Mouse (Mus musculus) heart, postnatal 10 days (tissue): Measurements from ENCODE around the gene Rdm1. TPM values are rescaled to one million over a fixed set of nuclear protein-coding genes. Genes with fewer than 3 reads are reported as not detected.
"Not testable (repeated sequence)": the region's sequence is repeated elsewhere in the genome, so short reads cannot be mapped to it uniquely, and the experiment has no call there.

Experiments
- DNase-seq, 2 experiments: peaks; one replicate each; pipeline ENCODE4 v3.0.0; 2021
- intact Hi-C: fragments of 180-260 bp; cut with DNase I; formaldehyde crosslinking; loops from one replicate; pipeline ENCODE4 v1.15.1; 2025
- total RNA-seq, 2 experiments: library from RNA; stranded (reverse); gene quantifications; 2 replicates each; pipeline ENCODE4 v1.2.3; 2021

Rdm1 gene
- total RNA-seq, 2 experiments from 2014 or later: 34.4 to 36.9 TPM

DNA sequence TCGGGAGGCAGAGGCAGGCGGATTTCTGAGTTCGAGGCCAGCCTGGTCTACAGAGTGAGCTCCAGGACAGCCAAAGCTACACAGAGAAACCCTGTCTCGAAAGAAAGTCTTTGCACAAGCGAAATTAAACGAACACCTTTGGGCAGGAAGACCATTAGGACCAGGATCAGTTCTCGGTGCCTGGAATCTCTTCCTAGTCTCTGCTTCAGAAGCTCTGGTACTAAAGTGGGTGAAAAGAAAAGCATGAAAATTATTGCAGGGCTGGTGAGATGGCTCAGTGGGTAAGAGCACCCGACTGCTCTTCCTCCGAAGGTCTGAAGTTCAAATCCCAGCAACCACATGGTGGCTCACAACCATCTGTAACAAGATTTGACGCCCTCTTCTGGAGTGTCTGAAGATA, 20.1 kb downstream of the Rdm1 start:
- intact Hi-C loops, DNase-seq: not testable (repeated sequence)

DNA sequence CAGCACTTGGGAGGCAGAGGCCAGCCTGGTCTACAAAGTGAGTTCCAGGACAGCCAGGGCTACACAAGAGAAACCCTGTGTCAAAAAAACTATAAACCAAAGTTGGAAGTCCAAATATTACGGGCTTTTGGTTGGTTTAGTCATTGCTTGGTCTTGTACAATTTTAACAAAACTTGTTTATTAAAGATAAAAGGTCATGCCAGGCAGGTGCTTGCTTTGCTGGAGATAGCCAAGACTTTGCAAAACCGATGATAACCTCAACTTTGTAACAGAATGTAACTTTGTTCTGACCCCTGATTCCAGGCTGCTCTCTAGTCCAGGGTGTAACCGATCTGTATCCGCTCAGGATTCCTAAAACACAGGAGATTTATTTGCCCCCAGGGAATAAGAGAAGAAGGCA, 29.4 kb downstream of the Rdm1 start:
- intact Hi-C loops: no loop called here
- no peak for DNase-seq

DNA sequence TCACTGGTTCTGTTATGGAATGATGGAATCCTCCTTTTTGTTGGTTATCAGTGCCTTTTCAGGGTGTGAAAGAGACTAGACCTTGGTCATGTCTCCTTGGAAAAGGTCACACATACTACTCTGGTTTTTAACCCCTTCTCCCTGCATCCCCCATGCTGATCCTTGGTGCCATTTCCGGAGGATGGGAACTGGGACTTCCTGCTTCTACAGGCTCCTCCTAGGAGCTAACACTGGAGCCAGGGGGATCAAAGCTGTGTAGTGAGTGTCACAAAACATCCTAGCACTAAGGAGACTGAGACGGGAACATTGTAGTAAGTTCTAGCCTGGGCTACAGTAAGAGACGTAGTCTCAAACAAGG, 30.5 kb downstream of the Rdm1 start:
- intact Hi-C loops: no loop called here
- no peak for DNase-seq

DNA sequence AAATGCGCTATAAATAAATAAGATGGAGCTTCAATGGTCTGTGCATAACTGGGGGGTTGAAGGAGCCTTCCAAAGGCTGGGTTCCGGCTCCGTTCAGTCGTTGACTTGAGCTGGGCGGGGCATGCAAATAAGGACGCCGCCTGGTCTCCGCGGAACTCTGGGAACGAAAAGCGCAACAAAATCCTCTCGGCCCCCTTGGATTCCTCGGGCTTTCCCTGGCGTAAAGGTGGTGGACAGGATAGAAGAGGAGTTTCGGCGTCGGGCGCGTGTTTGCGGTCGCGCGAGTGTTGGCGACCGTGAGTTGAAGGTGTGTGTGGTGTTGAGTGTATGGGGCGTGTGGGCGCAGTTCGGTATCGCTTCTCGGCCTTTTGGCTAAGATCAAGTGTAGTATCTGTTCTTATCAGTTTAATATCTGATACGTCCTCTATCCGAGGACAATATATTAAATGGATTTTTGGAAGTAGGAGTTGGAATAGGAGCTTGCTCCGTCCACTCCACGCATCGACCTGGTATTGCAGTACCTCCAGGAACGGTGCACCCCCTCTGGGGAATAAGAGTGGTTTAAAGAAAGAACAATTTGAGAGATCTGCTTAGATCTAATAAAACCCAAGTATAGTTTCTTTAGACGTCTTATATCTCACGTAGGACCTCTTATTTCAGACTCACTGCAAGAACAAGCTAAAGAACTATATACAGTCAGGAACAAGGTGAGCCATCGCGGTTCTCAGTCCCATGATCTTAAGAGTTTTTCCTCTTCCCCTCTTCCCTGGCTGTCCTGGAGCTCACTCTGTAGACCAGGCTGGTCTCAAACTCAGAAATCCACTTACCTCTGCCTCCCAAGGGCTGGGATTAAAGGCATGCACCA, 31.1 kb downstream of the Rdm1 start:
- intact Hi-C loops: not testable (repeated sequence)
- peak; percentile 83 to 88 for DNase-seq

DNA sequence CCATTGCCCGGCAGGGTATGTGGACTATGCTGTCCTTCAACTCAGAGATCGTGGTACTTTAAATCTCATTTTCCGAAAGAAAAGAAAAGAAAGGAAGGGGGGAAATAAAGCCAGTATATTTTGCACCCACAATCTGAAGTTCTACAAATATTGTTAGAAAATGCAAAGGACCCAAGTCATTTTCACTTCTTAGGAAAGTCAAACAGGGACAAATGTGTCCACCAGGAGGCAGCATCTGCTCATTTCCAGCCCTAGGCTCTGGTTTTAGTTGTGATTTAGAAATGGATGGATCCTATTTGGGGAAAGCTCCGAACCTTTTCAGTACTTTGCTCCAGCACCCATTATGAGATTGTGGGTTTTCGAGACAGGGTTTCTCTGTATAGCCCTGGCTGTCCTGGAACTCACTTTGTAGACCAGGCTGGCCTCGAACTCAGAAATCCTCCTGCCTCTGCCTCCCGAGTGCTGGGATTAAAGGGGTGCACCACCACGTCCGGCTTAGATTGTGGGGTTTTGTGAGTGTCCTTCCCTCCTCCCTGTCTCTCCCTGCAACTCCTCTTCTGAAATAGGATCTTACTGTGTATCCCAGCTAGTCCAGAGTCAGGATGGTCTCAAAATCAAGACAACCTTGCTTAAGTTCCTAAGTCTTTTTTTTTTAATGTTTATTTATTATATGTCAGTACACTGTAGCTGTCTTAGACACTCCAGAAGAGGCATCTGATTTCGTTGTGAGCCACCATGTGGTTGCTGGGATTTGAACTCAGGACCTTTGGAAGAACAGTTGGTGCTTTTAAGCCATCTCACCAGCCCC, 32.0 kb downstream of the Rdm1 start:
- intact Hi-C loops: loop anchor here (1.0 kb wide), 1 partner anchor 73 kb away; the partner anchor contains the start of gene Dhx8
- peak; percentile 74 to 85 for DNase-seq

DNA sequence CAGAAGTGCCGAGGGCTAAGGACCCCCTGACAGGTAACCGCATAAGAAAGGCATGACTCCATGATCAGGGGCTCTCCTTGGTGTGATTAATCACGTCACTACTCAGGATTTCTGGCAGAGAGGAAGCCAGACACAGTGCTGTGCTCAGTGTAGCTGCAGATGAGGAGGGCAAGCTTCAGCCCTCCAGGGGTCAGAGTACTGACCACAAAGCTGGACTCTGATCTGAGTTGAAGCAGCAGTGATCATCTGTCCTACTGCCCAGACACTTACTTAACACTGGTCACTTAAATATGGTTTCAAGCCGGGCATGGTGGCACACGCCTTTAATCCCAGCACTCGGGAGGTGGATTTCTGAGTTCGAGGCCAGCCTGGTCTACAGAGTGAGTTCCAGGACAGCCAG, 34.2 kb downstream of the Rdm1 start:
- no peak for DNase-seq
- intact Hi-C loops: no loop called here

DNA sequence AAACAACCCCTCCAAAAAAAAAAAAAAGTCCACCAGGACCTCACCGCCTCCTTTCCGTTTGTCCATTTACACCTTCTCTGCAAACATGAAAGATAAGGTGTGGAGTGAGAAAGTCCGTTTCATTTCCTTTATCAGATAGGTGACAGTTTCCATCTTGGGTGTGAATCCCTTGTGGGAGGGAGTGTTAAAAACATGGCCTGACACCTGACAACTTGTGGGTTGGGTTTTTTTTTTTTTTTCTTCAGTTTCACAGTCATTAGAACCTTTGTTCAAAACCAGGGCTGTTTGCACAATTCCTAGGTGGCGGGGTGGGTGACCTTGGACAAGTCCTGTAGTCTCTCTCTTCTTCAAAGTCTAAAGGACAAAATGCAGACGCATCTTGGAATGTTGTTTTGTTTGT, 34.8 kb downstream of the Rdm1 start:
- no peak for DNase-seq
- intact Hi-C loops: no loop called here

DNA sequence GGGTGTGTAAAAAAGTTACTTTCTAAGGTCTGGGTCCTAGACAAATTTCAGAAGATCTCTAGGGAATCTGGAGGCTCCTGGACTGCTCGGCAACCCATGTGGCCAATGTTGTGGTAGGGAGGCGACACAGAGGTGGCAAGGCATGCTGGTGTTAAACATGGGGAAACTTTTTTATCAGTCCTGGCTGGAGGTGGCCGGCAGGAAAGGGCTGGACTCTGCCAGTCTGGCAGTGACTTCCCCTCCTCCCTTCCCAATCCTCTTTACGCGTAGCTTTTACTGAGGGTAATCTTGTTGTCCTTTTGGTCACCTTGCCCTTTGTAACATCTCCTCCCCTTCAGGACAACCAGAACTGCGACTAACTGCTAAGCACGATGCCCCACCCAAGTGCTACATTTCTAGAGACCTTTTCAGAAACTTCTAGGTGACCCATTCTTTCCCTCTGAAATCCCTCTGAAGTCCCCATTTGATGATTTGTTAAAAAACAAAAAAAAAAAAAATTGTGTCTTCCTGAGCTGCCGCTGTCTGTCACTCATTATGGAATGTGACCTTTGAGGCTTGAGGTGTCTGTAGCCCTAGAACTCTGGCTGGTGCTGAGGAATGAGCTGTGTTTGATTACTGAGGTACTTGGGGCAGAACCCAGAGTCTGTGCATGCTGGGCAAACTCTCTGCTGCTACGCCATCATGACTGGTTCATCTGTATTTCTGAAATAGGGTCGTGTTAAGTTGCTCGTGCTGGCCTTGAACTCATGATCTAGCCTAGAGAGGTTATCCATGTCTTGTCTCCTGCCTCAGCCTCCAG, 36.4 kb downstream of the Rdm1 start:
- DNase-seq: no peak
- intact Hi-C loops: no loop called here

DNA sequence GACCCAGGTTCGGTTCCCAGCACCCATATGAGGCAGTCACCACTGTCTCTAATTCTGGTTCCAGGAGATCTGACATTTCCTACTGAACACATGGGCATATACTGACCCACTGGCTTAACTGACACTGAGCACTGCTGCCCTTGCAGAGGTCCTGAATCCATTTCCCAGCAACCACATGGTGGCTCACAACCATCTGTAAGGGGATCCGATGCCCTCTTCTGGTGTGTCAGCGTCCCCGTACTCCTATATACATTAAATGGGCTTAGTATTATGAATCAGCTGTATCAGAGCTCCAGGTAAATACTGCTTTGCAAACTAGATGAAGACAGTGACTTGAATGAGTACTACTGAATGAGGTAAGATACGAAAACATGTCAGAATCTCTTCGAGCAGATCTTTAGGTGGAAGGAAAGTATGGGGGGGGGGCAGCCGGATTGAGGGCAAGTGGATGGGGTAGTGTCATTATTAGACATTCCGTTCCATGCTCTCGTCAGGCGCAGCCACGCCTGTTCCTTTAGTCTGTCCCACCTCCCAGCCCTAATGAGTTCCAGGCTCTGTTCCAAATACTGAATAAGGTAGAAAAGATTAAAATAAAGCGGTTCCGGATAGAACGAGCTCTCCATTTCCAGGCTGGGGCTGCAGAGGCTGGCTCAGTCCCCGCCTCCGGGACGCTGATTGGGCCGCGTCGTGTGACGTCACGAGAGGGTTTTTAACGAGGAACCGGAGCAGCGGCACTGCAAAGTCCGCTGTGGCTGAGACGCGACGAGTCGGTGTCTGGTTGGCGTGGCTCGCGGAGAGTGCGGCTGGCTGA, 38.0 kb downstream of the Rdm1 start, which contains the start of gene Arl4d:
Gene Arl4d (plus strand): TSS at position 717 of the 811 bp plus-strand sequence.
- intact Hi-C loops: no loop called here
- peak; percentile 97 to 98 for DNase-seq

DNA sequence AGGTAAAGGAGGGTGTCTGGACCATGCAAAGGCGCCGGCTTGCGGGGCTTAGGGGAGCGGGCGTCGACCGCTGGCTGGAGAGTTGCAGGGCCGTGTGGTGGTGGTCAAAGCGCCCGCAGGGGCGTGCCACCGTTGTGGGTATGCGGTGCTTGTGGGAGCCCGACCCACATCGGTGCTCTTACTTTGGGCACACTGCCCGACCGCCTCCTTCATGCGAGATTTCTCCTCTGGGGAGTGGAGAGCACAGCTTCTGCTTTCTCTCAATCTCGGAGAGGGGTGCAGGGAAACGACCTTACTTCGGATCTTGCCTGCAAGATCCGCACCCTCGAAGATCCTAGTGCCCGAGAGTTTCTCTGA, 38.6 kb downstream of the Rdm1 start:
- intact Hi-C loops: no loop called here
- no peak for DNase-seq

DNA sequence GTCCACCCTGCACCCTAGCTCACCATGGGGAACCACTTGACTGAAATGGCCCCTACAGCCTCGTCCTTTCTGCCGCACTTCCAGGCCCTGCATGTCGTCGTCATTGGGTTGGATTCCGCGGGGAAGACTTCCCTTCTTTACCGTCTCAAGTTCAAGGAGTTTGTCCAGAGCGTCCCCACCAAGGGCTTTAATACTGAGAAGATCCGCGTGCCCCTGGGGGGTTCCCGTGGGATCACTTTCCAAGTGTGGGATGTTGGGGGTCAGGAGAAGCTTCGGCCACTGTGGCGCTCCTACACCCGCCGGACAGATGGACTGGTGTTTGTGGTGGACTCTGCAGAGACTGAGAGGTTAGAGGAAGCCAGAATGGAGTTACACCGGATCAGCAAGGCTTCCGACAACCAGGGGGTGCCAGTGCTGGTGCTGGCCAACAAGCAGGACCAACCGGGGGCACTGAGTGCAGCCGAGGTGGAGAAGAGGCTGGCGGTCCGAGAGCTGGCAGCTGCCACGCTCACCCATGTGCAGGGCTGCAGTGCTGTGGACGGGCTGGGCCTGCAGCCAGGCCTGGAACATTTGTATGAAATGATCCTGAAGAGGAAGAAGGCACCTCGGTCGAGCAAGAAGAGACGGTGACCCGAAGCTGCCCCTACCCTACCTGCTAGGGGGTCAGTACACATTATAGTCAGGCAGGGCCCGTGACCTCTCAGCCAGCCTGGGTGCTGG, 39.8 kb downstream of the Rdm1 start:
- intact Hi-C loops: no loop called here

DNA sequence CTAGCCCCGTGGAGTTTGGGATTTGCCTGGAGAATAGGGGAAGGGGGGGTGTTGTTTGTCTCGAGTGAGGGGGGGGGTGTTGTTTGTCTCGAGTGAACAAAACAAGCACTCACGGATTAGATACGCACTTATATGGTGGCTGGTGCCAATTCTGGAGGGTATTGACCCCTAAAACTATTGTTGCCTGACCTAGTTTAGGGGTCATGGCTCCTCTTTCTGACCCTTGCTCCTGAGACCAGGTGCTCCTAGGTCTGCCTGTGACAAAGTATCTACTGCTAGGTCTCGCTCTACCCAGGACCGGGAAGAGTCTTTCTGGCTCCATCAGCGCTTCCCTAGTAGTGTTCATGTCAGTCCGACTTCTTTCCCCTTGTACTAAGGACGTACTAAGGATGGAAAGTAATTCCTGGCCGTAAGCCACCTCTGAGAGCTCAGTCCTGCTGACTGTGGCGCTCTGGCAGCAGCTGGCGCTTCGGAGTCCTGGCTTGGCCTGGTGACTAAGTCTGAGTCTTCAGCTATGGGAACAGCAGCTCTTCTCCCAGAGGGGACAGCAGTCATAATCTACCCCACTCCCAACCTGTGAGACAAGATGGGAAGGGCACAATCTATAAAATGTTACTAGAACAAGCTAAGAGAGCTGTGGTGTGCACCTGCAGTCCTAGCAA, 41.0 kb downstream of the Rdm1 start:
- peak; percentile 85 to 86 for DNase-seq
- intact Hi-C loops: no loop called here

More for the DNA sequence above, 39.8 kb downstream of the Rdm1 start:
- peak; percentile 61 to 63 for DNase-seq

DNA sequence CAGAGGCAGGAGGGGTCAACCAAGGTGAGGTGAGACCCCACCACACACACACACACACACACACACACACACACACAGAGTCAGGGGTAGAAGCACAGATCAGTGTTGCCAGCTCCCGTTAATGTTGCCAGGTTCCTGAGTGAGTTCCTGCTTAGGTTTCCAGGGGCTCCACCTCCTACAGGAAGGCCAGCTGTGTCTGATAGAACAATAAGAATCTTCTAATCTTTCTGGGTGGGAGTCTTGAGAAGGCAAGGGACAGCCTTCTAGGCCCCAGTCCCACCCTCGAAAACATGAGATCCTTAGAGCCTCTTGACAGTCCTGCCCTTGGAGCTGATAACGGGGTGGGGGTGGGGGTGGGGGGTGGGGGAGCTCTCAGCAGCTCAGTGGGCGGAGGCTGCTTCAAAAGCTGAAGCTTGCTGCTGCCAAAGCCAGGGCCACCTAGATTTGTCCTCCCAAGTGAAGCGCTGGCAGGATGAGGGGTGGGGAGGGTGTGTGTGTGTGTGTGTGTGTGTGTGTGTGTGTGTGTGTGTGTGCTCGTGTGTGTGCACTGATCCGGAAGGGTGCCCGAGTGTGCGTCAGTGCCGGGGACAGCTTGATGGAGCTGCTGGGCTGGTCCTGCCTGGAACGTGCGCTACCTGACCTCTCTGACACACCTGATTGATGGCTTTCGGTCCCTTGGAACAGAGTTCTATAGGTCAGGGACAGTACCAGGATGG, 41.7 kb downstream of the Rdm1 start:
- intact Hi-C loops: no loop called here
- DNase-seq: peak; percentile 61 to 74

DNA sequence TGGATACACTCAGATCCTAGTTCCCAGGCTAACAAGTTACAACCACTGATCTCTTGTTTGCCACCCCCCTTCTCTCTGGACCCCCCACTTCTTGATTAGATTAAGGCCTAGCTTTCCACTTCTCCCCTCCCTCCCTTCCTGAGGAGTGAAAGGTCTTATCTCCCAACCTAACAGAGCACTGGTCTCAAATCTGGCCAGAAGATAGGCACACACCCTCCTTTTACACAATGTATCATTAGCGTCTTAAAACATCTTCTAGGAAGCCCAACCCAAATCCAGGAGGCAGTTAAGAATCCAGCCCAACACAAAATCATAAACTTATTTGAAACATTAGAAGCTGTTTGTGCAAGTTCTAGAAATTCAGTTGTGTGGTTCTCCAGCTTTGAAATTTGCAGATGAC, 43.3 kb downstream of the Rdm1 start:
- no peak for DNase-seq
- intact Hi-C loops: no loop called here

DNA sequence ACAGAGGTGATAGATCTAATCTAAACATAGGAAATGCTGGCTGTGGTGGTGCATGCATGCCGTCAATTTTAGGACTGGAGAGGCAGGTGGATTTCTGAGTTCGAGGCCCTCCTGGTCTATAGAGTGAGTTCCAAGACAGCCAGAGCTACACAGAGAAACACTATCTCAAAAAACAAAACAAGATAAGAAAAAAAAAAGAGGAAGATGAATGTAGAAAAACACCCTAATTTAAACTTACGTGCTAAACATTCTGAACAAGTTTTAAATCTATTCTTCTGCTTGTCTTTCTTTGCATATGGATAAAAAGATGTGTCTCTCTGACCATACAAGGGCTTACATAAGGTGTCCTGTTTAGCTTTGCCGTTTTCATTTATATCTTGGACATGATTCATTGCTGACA, 44.3 kb downstream of the Rdm1 start:
- intact Hi-C loops: no loop called here
- DNase-seq: no peak

DNA sequence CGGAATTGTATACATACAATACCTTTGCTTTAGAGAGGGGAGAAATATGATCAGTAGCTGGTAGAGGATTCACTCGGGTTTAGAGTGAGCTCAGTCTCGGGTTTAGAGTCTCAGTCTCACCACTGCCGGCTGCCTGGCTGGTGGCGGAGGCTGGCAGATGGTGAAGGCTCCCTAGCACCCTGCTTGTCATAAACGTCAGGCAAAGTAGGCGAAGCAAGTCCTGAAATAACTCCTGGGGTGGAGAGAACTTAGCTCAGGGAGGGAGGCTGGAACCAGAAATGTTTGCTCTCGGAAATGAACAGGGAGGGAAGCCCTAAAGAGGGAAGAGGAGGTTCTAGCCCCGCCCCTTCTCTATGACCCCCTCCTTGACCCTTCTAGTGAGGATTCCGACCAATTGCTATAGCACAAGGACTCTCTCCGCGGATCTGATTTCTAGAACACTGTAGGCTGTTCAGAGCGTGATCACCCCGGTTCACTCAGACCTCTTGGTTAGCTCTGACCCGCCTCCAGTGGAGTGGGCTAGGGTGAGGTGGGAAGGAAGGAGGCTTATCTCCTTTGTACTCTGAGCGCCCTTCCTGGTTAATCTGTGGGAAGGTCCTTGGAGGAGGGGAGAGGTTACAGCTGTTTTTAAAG, 46.1 kb downstream of the Rdm1 start:
- intact Hi-C loops: no loop called here
- DNase-seq: peak; percentile 46

DNA sequence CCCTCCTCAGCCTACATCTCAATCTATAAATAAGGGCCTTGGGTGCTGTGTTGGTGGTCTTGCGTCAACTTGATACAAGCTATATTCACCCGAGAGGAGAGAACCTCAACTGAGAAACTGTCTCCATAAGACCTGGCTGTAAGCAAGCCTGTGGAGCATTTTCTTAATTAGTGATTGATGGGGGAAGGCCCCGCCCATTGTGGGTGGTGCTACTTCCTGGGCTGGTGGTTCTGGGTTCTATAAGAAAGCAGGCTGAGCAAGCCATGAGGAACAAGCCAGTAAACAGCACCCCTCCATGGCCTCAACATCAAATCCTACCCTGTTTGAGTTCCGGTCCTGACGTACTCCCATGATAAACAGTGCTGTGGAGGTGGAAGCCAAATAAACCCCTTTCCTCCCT, 47.1 kb downstream of the Rdm1 start:
- no peak for DNase-seq
- intact Hi-C loops: no loop called here

DNA sequence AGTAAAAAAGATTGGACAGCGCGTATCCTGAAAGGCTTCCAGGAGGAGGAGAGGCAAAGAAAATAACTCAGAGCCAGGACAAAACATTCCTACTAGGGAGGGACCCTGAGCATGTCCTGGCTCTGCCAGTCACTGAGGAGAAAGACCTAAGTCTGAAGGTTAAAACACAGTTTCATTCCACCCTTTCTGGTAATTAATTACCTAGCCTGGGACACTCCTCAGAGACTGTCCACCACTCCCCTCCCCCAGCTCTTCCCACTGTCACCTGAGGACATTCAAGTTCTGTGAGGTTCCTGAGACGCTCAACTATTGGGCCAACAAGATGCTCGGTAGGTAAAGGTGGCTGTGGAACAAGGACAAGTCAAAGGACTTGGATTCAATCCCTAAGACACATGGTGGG, 48.4 kb downstream of the Rdm1 start:
- no peak for DNase-seq
- intact Hi-C loops: no loop called here
